Mouse (Mus musculus) small intestine, adult 2 months (tissue): ENCODE results near the gene Mpped2. TPM values are rescaled to one million over a fixed set of nuclear protein-coding genes. Genes with fewer than 3 reads are reported as not detected.

Experiments
- H3K27ac ChIP-seq: fragments of 200-500 bp; 2 replicates; pipeline ENCODE4 v1.5.1; 2012; ENCODE audit warnings: low read depth, low read length, control low read depth, inconsistent platforms; ENCODE audit not compliant: insufficient read depth
- H3K27me3 ChIP-seq: fragments of 200-500 bp; 2 replicates; pipeline ENCODE4 v1.6.1; 2012; ENCODE audit warnings: mild to moderate bottlenecking, moderate library complexity, low read length, inconsistent platforms; ENCODE audit not compliant: control insufficient read depth, insufficient read depth
- H3K36me3 ChIP-seq: fragments of 200-500 bp; 2 replicates; pipeline ENCODE4 v1.6.1; 2012; ENCODE audit warnings: mild to moderate bottlenecking, low read length, control low read depth, inconsistent platforms; ENCODE audit not compliant: control insufficient read depth, insufficient read depth
- H3K4me1 ChIP-seq: fragments of 200-500 bp; 2 replicates; pipeline ENCODE4 v1.6.1; 2012; ENCODE audit warnings: low read length, inconsistent platforms, mixed read lengths; ENCODE audit not compliant: control insufficient read depth, insufficient read depth, insufficient read length
- H3K4me3 ChIP-seq: fragments of 200-500 bp; 2 replicates; pipeline ENCODE4 v1.5.1; 2012; ENCODE audit warnings: low read depth, mild to moderate bottlenecking, control low read depth, inconsistent platforms, low read length, moderate library complexity
- CTCF ChIP-seq: fragments of 200-500 bp; IDR thresholded peaks from 2 replicates; pipeline ENCODE4 v1.5.1; 2012; ENCODE audit warnings: low read depth, mild to moderate bottlenecking, control low read depth, inconsistent platforms, low read length, moderate library complexity, mixed read lengths; ENCODE audit not compliant: insufficient replicate concordance, insufficient read length; ENCODE audit errors: extremely low read depth
- POLR2A ChIP-seq: fragments of 200-500 bp; IDR thresholded peaks from 2 replicates; pipeline ENCODE4 v1.6.1; 2012; ENCODE audit warnings: low read depth, mild to moderate bottlenecking, control low read depth, inconsistent platforms, low read length, moderate library complexity
- WGBS: fragments of 180-500 bp; shearing (Covaris S2); methylation state at CpG from one replicate; pipeline ENCODE4 v1.1.7; 2018; 5-methylcytosine and 5-hydroxymethylcytosine counted together
- polyA plus RNA-seq: library from polyadenylated mRNA; depleted of rRNA; stranded (reverse); fragments of >200 nt; gene quantifications from 2 replicates; pipeline ENCODE4 v1.2.3, GENCODE M21; 2012

Mpped2 gene
- polyA plus RNA-seq, 1 experiment, result 0.39 TPM

DNA sequence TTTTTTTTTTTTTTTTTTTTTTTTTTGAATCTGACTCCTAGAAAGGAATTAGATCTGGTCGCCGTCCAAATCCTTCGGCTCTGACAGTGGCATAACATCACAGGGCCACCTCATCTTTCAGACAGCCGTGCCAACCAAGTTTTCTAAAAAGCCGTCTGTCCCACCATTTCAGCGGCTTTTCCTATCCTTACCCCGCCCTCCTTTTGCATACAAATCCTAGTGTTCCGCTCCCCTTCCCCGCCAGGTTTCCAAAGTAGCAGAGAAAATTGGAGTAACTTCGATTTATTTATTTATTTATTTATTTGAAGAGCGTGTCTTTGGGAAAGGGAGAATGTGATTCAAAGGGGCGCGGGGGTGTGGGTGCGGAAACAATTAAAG, 675 bp upstream of the Mpped2 start:
- no peaks in the 10 kb centered on the region for H3K4me1 ChIP-seq
- no peaks in the 10 kb centered on the region for H3K36me3 ChIP-seq
- no peak overlapping the region for H3K27ac ChIP-seq
- H3K4me3 ChIP-seq, result no peak overlapping the region
- peaks cover 25% of the 10 kb centered on the region for H3K27me3 ChIP-seq
- WGBS, result 20% methylated on average over 14 of the region's 14 CpGs
- TF ChIP-seq CTCF (no peak), POLR2A (no peak)

DNA sequence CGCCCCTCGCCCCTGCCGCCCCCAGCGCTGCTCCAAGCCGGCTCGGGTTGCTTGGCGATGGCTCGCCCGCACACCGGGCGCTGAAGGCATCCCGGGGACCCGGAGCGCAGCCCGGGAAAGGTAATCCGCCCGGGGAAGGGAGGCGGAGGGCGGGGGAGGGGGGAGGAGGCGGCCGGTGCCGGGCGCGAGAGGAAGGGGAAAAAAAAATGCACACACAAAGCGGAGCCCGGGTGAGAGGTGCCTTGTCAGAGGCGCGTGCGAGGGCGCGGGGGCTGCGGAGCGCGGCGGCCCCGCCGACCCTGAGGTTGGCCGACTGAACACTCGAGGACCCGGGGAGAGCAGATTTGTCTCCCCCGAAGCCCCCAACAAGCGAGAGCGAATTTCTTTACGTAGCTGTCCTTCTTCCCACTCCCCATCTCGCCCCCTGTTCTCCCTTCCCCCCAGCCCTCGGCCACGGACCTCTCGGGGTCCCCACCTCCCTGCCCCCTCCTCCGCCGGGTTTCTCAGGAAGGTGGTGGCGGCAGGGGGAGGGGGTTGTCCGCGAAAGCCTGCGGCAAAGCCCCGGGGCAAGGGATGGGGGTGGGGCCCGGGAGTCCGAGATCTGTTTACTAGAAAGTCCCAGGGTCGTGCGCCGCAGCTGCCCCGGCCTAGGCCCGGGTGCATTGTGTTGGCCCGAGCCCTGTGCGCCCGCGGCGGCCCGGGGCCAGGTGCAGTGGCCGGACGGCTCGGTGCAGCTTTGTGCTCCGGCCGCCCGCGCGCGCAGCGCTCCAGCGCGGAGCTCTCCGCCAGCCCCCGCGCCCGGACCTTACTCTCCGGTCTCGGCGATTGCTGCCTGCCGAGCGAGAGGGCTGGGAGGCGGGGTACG, 865 bp downstream of the Mpped2 start:
- no peaks in the 10 kb centered on the region for H3K4me1 ChIP-seq
- H3K4me3 ChIP-seq, result peak overlapping the region; percentile 77
- H3K27ac ChIP-seq, result no peak overlapping the region
- H3K36me3 ChIP-seq, result no peaks in the 10 kb centered on the region
- peaks cover 25% of the 10 kb centered on the region for H3K27me3 ChIP-seq
- no peak for TF ChIP-seq POLR2A
- no peak for TF ChIP-seq CTCF
- 1% methylated on average over 87 of the region's 91 CpGs for WGBS

DNA sequence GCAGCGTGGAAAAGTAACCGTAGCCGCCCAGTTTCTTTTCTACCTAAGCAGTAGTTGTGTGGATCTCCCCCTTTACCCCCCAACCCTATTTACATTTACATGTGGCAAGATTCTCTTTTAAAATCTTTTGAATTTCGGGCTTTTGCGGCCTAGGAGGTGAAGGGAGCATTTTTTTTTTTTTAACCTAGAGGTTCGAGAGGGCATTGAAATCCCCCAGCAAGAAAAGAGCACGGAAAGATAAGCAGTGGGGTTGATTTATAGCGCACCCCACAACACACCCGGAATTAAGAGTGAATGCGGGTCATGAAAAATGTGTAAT, 1.5 kb downstream of the Mpped2 start:
- Histone ChIP-seq H3K27ac (no peak overlapping the region), H3K36me3 (no peaks in the 10 kb centered on the region), H3K27me3 (peaks cover 25% of the 10 kb centered on the region), H3K4me1 (no peaks in the 10 kb centered on the region), H3K4me3 (peak overlapping the region; percentile 77)
- TF ChIP-seq CTCF (no peak), POLR2A (no peak)
- 3% methylated on average over 10 of the region's 10 CpGs for WGBS

DNA sequence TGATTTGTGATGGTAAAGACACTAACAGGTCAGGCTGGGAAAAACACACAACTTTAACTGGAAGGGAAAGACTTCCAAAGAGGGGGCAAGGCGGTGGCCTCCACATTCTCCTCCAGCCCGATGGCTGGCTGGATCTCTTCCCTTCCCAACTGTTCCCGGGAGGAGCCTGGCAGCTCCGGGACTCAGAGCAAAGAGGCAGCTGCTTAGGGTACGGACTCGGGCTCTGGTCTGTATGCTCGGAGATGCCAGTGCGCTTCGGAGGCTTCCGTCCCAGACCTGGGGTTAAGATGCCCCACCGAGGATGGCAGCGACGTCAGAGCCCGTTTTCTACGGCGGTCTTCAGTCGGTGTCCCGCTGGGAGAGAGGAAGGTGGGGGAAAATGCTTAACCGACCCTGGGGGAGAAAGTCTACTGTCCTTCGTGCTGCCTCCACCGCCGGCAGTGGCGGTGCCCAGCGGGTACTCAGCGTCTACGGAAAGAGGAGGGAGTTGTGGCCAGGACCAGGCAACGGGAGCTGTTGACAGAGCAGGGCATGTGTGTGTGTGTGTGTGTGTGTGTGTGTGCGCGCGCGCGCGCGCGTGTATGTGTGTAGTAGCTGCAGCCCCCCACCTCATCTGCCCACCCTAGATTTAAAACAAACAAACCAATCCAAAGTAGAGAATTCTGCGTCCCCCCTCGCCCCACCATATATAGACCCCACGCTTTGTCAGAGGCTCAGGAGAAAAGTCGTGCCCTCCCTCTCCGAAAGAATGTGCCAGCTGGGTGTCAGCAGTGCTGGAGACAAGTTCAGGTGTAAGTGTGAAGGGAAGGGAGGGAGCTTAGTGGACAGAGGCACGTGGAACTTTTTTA, 2.0 kb downstream of the Mpped2 start:
- peaks cover 25% of the 10 kb centered on the region for H3K27me3 ChIP-seq
- peak overlapping the region; percentile 49 for H3K4me3 ChIP-seq
- TF ChIP-seq POLR2A (no peak), CTCF (no peak)
- WGBS, result 1% methylated on average over 41 of the region's 41 CpGs
- no peaks in the 10 kb centered on the region for H3K4me1 ChIP-seq
- no peak overlapping the region for H3K27ac ChIP-seq
- no peaks in the 10 kb centered on the region for H3K36me3 ChIP-seq

DNA sequence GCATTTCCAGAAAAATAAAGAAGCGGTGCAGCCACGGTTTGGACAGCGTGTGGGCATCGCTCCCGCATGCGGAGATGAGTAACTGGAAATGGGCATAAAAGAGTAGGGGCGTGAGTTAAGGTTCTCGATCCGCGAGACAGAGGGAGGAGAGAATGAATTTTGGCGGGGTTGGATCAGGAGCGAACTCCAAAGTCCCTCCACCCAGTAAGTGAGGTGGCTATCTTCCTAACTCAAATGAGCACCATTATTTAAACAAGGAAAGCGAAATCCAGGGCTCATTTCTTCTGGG, 2.6 kb downstream of the Mpped2 start:
- no peak for TF ChIP-seq CTCF
- no peak for TF ChIP-seq POLR2A
- H3K27ac ChIP-seq, result no peak overlapping the region
- H3K36me3 ChIP-seq, result no peaks in the 10 kb centered on the region
- H3K4me1 ChIP-seq, result no peaks in the 10 kb centered on the region
- peaks cover 25% of the 10 kb centered on the region for H3K27me3 ChIP-seq
- 8% methylated on average over 13 of the region's 13 CpGs for WGBS
- peak overlapping the region; percentile 49; the same call in 1 of the 2 replicates for H3K4me3 ChIP-seq

DNA sequence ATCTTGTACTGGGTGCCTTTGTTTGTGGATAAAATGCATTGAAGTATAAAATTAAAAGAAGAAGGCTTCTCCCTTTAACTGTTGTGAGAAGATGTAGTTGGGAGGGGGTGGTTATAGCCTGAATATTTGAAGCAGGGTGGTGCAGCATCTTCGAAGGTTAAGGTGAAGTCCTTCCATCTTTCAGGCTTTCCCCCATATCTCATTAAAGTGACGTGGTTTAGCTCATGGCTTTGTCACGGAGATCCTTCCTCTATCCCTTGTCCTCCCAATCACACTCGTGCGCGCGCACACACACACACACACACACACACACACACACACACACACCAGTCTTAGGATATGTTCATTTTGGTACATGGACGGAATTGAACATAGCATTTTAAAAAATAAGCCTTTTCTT, 3.3 kb downstream of the Mpped2 start:
- Histone ChIP-seq H3K4me1 (no peaks in the 10 kb centered on the region), H3K27me3 (peaks cover 25% of the 10 kb centered on the region), H3K4me3 (no peak overlapping the region), H3K27ac (no peak overlapping the region), H3K36me3 (no peaks in the 10 kb centered on the region)
- WGBS, result 88% methylated on average over 8 of the region's 8 CpGs
- TF ChIP-seq POLR2A (no peak), CTCF (no peak)

DNA sequence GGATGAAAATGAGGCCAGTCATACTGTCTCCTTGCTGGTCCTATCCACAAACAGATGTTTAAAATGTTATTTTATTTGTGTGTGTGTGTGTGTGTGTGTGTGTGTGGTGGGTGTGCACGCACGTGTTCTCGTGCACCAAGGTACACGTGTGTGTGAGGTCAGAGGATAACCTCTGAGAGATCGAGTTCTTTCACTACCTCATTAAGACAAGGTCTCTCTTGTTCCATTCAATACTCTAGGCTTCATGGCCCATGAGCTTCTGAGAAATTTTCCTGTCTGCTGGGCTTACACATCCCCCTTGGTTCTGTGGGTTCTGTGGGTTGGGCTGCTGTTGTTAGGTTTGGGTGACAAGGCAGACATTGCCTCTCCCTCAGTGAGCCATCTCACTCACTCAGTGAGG, 12.6 kb downstream of the Mpped2 start:
- no peaks in the 10 kb centered on the region for H3K27me3 ChIP-seq
- WGBS, result 87% methylated on average over 5 of the region's 5 CpGs
- no peak overlapping the region for H3K27ac ChIP-seq
- no peaks in the 10 kb centered on the region for H3K36me3 ChIP-seq
- TF ChIP-seq CTCF, result no peak
- no peak for TF ChIP-seq POLR2A
- H3K4me1 ChIP-seq, result no peaks in the 10 kb centered on the region
- no peak overlapping the region for H3K4me3 ChIP-seq
